30 mouse cellular contexts compared by ENCODE assay signal in genomic region chr19:53748236-53748775, GRCm38 (mm10).
DNase-seq lines count a peak whose midpoint lies in the region; ATAC-seq lines count a peak whose summit lies in the region.
"Had no signal": no experiment of that assay in that cellular context is flagged by ENCODE, and none has a peak within 500 bp of the region (broad histone marks: within the 10 kb centered on the region; RNA-seq: fewer than 3 reads in every experiment).

No protein-coding gene starts in this region.

- H3K27ac ChIP-seq in heart, embryonic 13.5 days (replicated peaks), result peak overlapping the region; percentile 3; the same call in 1 of the 2 replicates
- H3K27ac ChIP-seq in intestine, embryonic 15.5 days, result no peak overlapping the region
- H3K27ac ChIP-seq: embryonic facial prominence, embryonic 12.5 days; forebrain, embryonic 10.5 days; forebrain, embryonic 15.5 days; heart, embryonic 10.5 days; layer of hippocampus, adult 2 months; left cerebral cortex, adult 2 months; limb, embryonic 12.5 days; liver, embryonic 15.5 days; lung, embryonic 15.5 days; midbrain, embryonic 13.5 days; neural tube, embryonic 13.5 days had no signal

- peaks cover 58% of the 10 kb centered on the region for H3K4me1 ChIP-seq in heart, embryonic 13.5 days
- H3K4me1 ChIP-seq in intestine, embryonic 15.5 days (replicated peaks), result 0 out of 2 replicates have a peak, but pooled peaks cover 4% of the 10 kb centered on the region
- H3K4me1 ChIP-seq: embryonic facial prominence, embryonic 12.5 days; forebrain, embryonic 10.5 days; forebrain, embryonic 15.5 days; liver, embryonic 15.5 days; lung, embryonic 15.5 days; midbrain, embryonic 13.5 days had no signal

- DNase-seq in heart, postnatal 14 days, result no peak
- DNase-seq in ZHBTc4 (ENCODE audit: low read depth, low spot score), result peak; percentile 63
- DNase-seq in urinary bladder, postnatal 36 days (ENCODE audit: low spot score in 2 of 2), result no peak
- DNase-seq: adrenal gland, postnatal 25 days; B cell, adult 2 months; cerebellum, adult 11-12 months; cerebellum, adult 9-11 months; embryo, embryonic 11 days; heart, adult 11 months; kidney, postnatal 25 days; right cerebral cortex, postnatal 4 days; thymus, postnatal 4 days had no signal

- H3K36me3 ChIP-seq in heart, embryonic 13.5 days, result peaks cover 13% of the 10 kb centered on the region
- no peaks in the 10 kb centered on the region for H3K36me3 ChIP-seq in intestine, embryonic 15.5 days
- H3K36me3 ChIP-seq: embryonic facial prominence, embryonic 12.5 days; forebrain, embryonic 10.5 days; forebrain, embryonic 15.5 days; G1E; limb, embryonic 12.5 days; liver, embryonic 15.5 days; lung, embryonic 15.5 days; midbrain, embryonic 13.5 days; neural tube, embryonic 13.5 days had no signal

- intact Hi-C loops in heart, postnatal 14 days (cut with DNase I), result no loop called here

- no peak overlapping the region for H3K4me3 ChIP-seq in heart, embryonic 13.5 days
- no peak overlapping the region for H3K4me3 ChIP-seq in intestine, embryonic 15.5 days (replicated peaks)
- H3K4me3 ChIP-seq: embryonic facial prominence, embryonic 12.5 days; forebrain, embryonic 10.5 days; forebrain, embryonic 15.5 days; heart, embryonic 10.5 days; layer of hippocampus, adult 2 months; left cerebral cortex, adult 2 months; limb, embryonic 12.5 days; liver, embryonic 15.5 days; lung, embryonic 15.5 days; midbrain, embryonic 13.5 days; neural tube, embryonic 13.5 days had no signal

- no peak overlapping the region for H3K9ac ChIP-seq in heart, embryonic 13.5 days
- H3K9ac ChIP-seq in intestine, embryonic 15.5 days, result no peak overlapping the region
- H3K9ac ChIP-seq: embryonic facial prominence, embryonic 12.5 days; forebrain, embryonic 15.5 days; limb, embryonic 12.5 days; liver, embryonic 15.5 days; lung, embryonic 15.5 days; midbrain, embryonic 13.5 days; neural tube, embryonic 13.5 days had no signal

- no peak overlapping the region for H3K4me2 ChIP-seq in heart, embryonic 13.5 days
- no peak overlapping the region for H3K4me2 ChIP-seq in intestine, embryonic 15.5 days (replicated peaks)
- H3K4me2 ChIP-seq: embryonic facial prominence, embryonic 12.5 days; forebrain, embryonic 15.5 days; limb, embryonic 12.5 days; liver, embryonic 15.5 days; lung, embryonic 15.5 days; midbrain, embryonic 13.5 days; neural tube, embryonic 13.5 days had no signal

- WGBS in heart, embryonic 13.5 days, result 79% methylated on average over 13 of the region's 13 CpGs
- 81% methylated on average over 13 of the region's 13 CpGs for WGBS in intestine, embryonic 15.5 days

- H3K27me3 ChIP-seq in heart, embryonic 13.5 days (replicated peaks), result no peaks in the 10 kb centered on the region
- H3K27me3 ChIP-seq in intestine, embryonic 15.5 days (replicated peaks), result no peaks in the 10 kb centered on the region
- H3K27me3 ChIP-seq: CH12.LX; embryonic facial prominence, embryonic 12.5 days; forebrain, embryonic 15.5 days; liver, embryonic 15.5 days; lung, embryonic 15.5 days; midbrain, embryonic 13.5 days; neural tube, embryonic 13.5 days; Patski had no signal

- no peaks in the 10 kb centered on the region; the same call in 1 of the 2 replicates for H3K9me3 ChIP-seq in heart, embryonic 13.5 days
- no peaks in the 10 kb centered on the region for H3K9me3 ChIP-seq in intestine, embryonic 15.5 days
- H3K9me3 ChIP-seq: embryonic facial prominence, embryonic 12.5 days; forebrain, embryonic 10.5 days; forebrain, embryonic 15.5 days; heart, embryonic 10.5 days; liver, embryonic 15.5 days; lung, embryonic 15.5 days; midbrain, embryonic 13.5 days; neural tube, embryonic 13.5 days had no signal

- no peak for ATAC-seq in heart, embryonic 13.5 days (ENCODE audit: extremely low read depth, insufficient number of reproducible peaks, low FRiP score, low TSS enrichment)
- ATAC-seq in intestine, embryonic 15.5 days, result peak; percentile 77; the same call in 1 of the 2 replicates
- ATAC-seq in CD4-positive, CD25-positive, alpha-beta regulatory T cell, adult 4 months, result no peak
- ATAC-seq: forebrain, embryonic 15.5 days; hindbrain, embryonic 16.5 days; midbrain, embryonic 13.5 days; Patski had no signal
